Mouse (Mus musculus) kidney, adult 8-10 months (tissue): ENCODE data around the gene Hps1.
A peak's percentile ranks its signal among the peaks of the same experiment; 100 is the strongest.

Experiments used
- DNase-seq, 2 experiments: peaks; one replicate each; pipeline ENCODE4 v3.0.0; 2022

Hps1 gene

GRCm38 (mm10) chr19:42753141-42753917 is 26.4 kb downstream of the Hps1 start:
- peak; percentile 92 to 94 for DNase-seq

GRCm38 (mm10) chr19:42752363-42752931 is 27.3 kb downstream of the Hps1 start, which contains the start of gene Pyroxd2:
Gene Pyroxd2, minus strand, starts transcription at chr19:42752775.
- peak; percentile 91 to 92 for DNase-seq

GRCm38 (mm10) chr19:42750196-42750595 is 29.6 kb downstream of the Hps1 start:
- DNase-seq: peak; percentile 68 to 84

- DNase-seq: no peak
Measured at GRCm38 (mm10) chr19:42746702-42747101, 33.1 kb downstream of the Hps1 start.

- no peak for DNase-seq
Measured at GRCm38 (mm10) chr19:42745869-42746224, 33.9 kb downstream of the Hps1 start.

GRCm38 (mm10) chr19:42745084-42745868 is 34.5 kb downstream of the Hps1 start:
- no peak for DNase-seq

- DNase-seq: peak; percentile 19 to 48
Measured at GRCm38 (mm10) chr19:42744162-42744586, 35.6 kb downstream of the Hps1 start.

- DNase-seq: no peak
Measured at GRCm38 (mm10) chr19:42743261-42743660, 36.5 kb downstream of the Hps1 start.

- DNase-seq: no peak
Measured at GRCm38 (mm10) chr19:42741884-42742283, 37.9 kb downstream of the Hps1 start.

GRCm38 (mm10) chr19:42740163-42740899 is 39.4 kb downstream of the Hps1 start:
- no peak for DNase-seq

- DNase-seq: no peak
Measured at GRCm38 (mm10) chr19:42739734-42740133, 40.0 kb downstream of the Hps1 start.

GRCm38 (mm10) chr19:42737753-42738152 is 42.0 kb downstream of the Hps1 start:
- no peak for DNase-seq

- DNase-seq: no peak
Measured at GRCm38 (mm10) chr19:42734982-42735381, 44.8 kb downstream of the Hps1 start.

GRCm38 (mm10) chr19:42727424-42727823 is 52.4 kb downstream of the Hps1 start:
- no peak for DNase-seq

GRCm38 (mm10) chr19:42726766-42727165 is 53.0 kb downstream of the Hps1 start:
- DNase-seq: no peak

GRCm38 (mm10) chr19:42725973-42726350 is 53.8 kb downstream of the Hps1 start:
- peak; percentile 26 to 46 for DNase-seq

- peak in 1 of 2 experiments; percentile 17 for DNase-seq
Measured at GRCm38 (mm10) chr19:42725056-42725972, 54.5 kb downstream of the Hps1 start.

GRCm38 (mm10) chr19:42723302-42723701 is 56.5 kb downstream of the Hps1 start:
- no peak for DNase-seq

GRCm38 (mm10) chr19:42722500-42722899 is 57.3 kb downstream of the Hps1 start:
- peak in 1 of 2 experiments; percentile 25 for DNase-seq

- DNase-seq: no peak
Measured at GRCm38 (mm10) chr19:42718101-42718500, 61.7 kb downstream of the Hps1 start.

GRCm38 (mm10) chr19:42717668-42718067 is 62.1 kb downstream of the Hps1 start:
- DNase-seq: no peak

- no peak for DNase-seq
Measured at GRCm38 (mm10) chr19:42716507-42716906, 63.3 kb downstream of the Hps1 start.
